Mouse (Mus musculus) hindbrain, postnatal 0 days (tissue): ENCODE results near the gene Fam161a. TPM values are rescaled to one million over a fixed set of nuclear protein-coding genes. Genes with fewer than 3 reads are reported as not detected.
A peak's percentile ranks its signal among the peaks of the same experiment; 100 is the strongest.
"Not testable (repeated sequence)": the region's sequence is repeated elsewhere in the genome, so short reads cannot be mapped to it uniquely, and the experiment has no call there.

ENCODE experiments used
- ATAC-seq: fragments of 200-750 bp; cut with Nextera tagmentation; 2 replicates; pipeline ENCODE4 v1.8.0; 2017; ENCODE audit warnings: mild to moderate bottlenecking, moderate TSS enrichment, moderate library complexity
- DNase-seq: peaks from one replicate; pipeline ENCODE4 v3.0.0-alpha.2; 2015; ENCODE audit warnings: low spot score
- H3K27ac ChIP-seq: fragments of 300-500 bp; sonication (generic); 2 replicates; pipeline ENCODE4 v1.5.1; 2014; ENCODE audit warnings: mild to moderate bottlenecking
- H3K27me3 ChIP-seq: fragments of 300-500 bp; sonication (generic); 2 replicates; pipeline ENCODE4 v1.6.1; 2014; ENCODE audit warnings: low read length, mixed read lengths; ENCODE audit not compliant: insufficient read depth
- H3K36me3 ChIP-seq: fragments of 300-500 bp; sonication (generic); 2 replicates; pipeline ENCODE4 v1.6.1; 2014; ENCODE audit warnings: low read length, mixed read lengths; ENCODE audit not compliant: insufficient read depth
- H3K4me1 ChIP-seq: fragments of 300-500 bp; sonication (generic); 2 replicates; pipeline ENCODE4 v1.6.1; 2014; ENCODE audit warnings: antibody characterized with exemption, low read length, mixed read lengths; ENCODE audit not compliant: insufficient read depth
- H3K4me2 ChIP-seq: fragments of 300-500 bp; sonication (generic); 2 replicates; pipeline ENCODE4 v1.6.1; 2014; ENCODE audit warnings: low read depth, mild to moderate bottlenecking, low read length, moderate library complexity, mixed read lengths
- H3K4me3 ChIP-seq: fragments of 300-500 bp; sonication (generic); 2 replicates; pipeline ENCODE4 v1.5.1; 2014; ENCODE audit warnings: low read length
- H3K9ac ChIP-seq: fragments of 300-500 bp; sonication (generic); replicated peaks from 2 replicates; pipeline ENCODE4 v1.6.1; 2014; ENCODE audit warnings: mild to moderate bottlenecking, low read length, moderate library complexity, mixed read lengths
- H3K9me3 ChIP-seq: fragments of 300-500 bp; sonication (generic); 2 replicates; pipeline ENCODE4 v1.6.1; 2016; ENCODE audit warnings: low read length, mixed read lengths
- CTCF ChIP-seq: IDR thresholded peaks from 2 replicates; pipeline ENCODE4 v1.5.1; 2016; ENCODE audit warnings: antibody characterized with exemption, control low read depth, low read depth
- WGBS: fragments of 180-500 bp; shearing (Covaris S2); extraction: QIAGEN DNeasy Blood & Tissue Kit; methylation state at CpG from one replicate; pipeline ENCODE4 v1.1.7; 2014; 5-methylcytosine and 5-hydroxymethylcytosine counted together
- polyA plus RNA-seq: library from polyadenylated mRNA; unstranded; fragments of >200 nt; fragmentation: Nextera tagmentation; extraction: Ambion mirVana; gene quantifications from 2 replicates; pipeline ENCODE4 v1.2.1, GENCODE M21; 2015
- total RNA-seq: library from RNA; depleted of rRNA; stranded (reverse); fragments of >200 nt; gene quantifications from 2 replicates; pipeline ENCODE4 v1.2.3, GENCODE M21; 2014; rRNA removed

The Fam161a gene
- total and polyA plus RNA-seq, 2 experiments from 2014 or later: 6.8 to 10.7 TPM

DNA sequence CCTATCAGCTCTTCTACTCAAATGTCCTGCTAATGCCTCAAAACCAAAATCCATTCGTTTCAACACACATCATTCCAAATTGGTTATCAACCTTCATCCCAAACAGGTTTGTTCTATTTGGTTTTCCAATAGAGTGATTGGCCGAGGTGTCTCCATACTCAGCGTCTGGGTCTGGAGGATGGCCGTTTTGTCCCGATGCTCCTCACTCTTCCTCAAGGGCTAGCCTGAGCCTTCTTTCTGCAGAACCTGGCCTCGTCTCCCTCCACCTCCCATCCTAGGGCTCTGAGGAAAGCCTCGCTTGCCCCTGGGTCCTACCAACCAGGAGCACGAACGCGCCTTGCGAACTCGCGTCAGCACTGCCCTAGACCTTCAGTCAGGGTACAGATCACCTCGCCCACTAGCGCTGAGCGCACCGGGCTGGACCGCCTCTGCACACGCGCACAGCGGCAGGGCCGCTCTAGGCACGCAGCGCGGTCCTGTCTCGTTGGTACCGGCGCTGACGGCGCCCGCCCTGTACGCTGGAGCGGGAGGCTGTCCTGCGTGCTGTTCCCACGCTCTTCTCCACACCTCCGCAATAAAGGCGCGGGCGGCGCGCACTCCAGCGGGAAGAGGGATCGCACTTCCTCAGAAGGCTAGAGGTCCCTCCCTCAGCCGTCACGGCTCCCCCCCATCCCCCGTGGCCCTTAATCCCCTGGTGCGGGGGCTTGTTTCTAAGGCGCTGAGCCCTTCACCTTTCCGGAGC lies 60.2 kb downstream of the Fam161a start:
- Histone ChIP-seq H3K4me1 (no peaks in the 10 kb centered on the region), H3K4me3 (peak overlapping the region; percentile 73), H3K4me2 (peak overlapping the region; percentile 78), H3K36me3 (no peaks in the 10 kb centered on the region), H3K9ac (peak overlapping the region; percentile 74), H3K27ac (peak overlapping the region; percentile 90), H3K27me3 (no peaks in the 10 kb centered on the region), H3K9me3 (no peaks in the 10 kb centered on the region)
- ATAC-seq: peak; percentile 100
- DNase-seq: peak; percentile 96
- under 1% methylated on average over 49 of the region's 49 CpGs for WGBS
- TF ChIP-seq CTCF: no peak

DNA sequence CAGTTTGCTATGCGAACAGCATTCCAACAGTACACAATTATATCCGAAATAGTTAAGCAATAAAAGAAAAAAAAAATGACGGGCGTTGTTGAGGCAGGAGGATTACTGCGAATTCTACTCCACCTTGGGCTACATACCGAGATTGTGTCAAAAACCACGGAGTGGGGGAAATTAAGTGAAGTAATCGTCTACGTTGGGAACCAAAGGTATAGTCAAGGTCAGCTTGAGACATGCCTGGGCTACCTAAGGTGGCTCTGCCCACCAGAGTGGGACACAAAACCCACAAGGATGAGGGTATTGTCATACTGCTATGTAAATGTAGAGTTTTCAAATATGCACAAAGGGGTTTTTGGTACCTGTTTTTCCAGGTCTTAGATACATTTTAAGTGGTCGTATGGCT lies 60.9 kb downstream of the Fam161a start:
- ATAC-seq (no peak), DNase-seq (no peak)
- Histone ChIP-seq H3K4me3 (peak overlapping the region; percentile 73), H3K27ac (peak overlapping the region; percentile 90), H3K4me1 (no peaks in the 10 kb centered on the region), H3K4me2 (peak overlapping the region; percentile 78), H3K9me3 (no peaks in the 10 kb centered on the region), H3K27me3 (no peaks in the 10 kb centered on the region), H3K36me3 (no peaks in the 10 kb centered on the region), H3K9ac (peak overlapping the region; percentile 74)
- TF ChIP-seq CTCF: no peak
- 9% methylated on average over 10 of the region's 10 CpGs for WGBS

DNA sequence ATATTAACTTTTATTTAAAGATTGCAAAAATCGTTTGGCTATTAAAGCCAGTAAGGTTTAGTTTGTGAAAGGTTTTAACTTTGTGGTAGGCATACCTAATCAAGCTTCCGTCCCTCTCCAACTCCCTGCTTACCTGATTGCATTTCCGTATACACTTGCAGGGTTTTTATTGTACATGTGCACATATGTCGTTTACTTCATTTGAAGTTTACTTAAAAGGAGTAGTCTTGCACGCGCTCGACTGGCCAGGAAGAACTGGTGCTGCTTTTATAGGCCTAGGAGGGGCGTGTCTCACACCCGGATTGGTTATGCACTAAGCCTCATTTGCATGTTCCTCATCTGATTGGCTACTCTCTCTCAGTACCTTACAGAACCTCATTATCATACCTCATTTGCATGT lies 61.7 kb downstream of the Fam161a start:
- H3K4me3 ChIP-seq, H3K27me3 ChIP-seq, H3K27ac ChIP-seq, H3K4me2 ChIP-seq, H3K9ac ChIP-seq, H3K4me1 ChIP-seq, H3K9me3 ChIP-seq, DNase-seq, ATAC-seq, H3K36me3 ChIP-seq: not testable (repeated sequence)
- WGBS: 94% methylated on average over 9 of the region's 9 CpGs

DNA sequence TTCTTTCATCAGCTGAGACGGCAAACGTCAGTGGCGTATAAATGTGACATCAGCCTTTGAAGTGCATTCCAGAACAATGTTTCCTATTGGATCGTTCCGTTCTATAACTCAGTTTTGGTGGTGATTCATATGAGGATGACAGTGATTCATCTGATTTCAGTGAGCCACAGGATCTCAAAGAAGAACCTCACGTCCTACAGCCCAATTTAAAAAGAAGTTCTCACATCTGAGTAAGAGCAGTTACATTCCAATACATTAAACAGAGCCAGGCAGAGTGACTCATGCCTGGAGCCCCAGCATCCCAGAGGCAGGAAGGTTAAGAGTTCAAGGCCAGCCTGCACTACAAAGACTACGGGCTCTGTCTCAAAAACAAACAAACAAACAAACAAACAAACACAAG lies 67.5 kb downstream of the Fam161a start:
- ATAC-seq (no peak), DNase-seq (no peak)
- H3K4me3 ChIP-seq: no peak overlapping the region
- H3K27me3 ChIP-seq: no peaks in the 10 kb centered on the region
- TF ChIP-seq CTCF: no peak
- 83% methylated on average over 7 of the region's 7 CpGs for WGBS
- no peak overlapping the region for H3K27ac ChIP-seq
- H3K9me3 ChIP-seq: no peaks in the 10 kb centered on the region
- no peaks in the 10 kb centered on the region for H3K36me3 ChIP-seq
- H3K4me1 ChIP-seq: no peaks in the 10 kb centered on the region
- H3K4me2 ChIP-seq: no peak overlapping the region
- H3K9ac ChIP-seq: no peak overlapping the region

DNA sequence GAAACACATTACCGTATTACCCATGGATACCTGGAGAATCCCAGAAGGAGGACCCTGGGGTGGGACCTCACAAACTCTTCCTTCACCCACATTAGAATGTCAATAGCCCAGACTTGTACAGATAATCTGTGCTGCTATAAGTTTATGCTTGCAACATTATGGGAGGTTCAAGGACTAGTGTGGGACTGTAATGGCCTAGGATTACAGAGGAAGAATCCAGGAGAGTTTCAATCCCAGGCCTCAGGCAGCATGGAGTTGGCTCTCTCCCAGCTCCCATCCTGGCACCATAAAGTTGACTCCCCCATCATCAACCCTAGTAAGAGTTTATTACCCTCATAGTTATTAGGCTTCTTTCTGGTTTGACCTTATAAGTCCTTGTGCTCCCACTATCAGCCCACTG lies 71.2 kb downstream of the Fam161a start:
- no peak for TF ChIP-seq CTCF
- WGBS: 100% methylated on average over 1 of the region's 1 CpGs
- no peak for ATAC-seq

More for the DNA sequence above, 71.2 kb downstream of the Fam161a start:
- H3K27me3 ChIP-seq: no peaks in the 10 kb centered on the region
- H3K9ac ChIP-seq: no peak overlapping the region
- DNase-seq: no peak
- H3K4me2 ChIP-seq: no peak overlapping the region
- no peak overlapping the region for H3K27ac ChIP-seq
- H3K4me3 ChIP-seq: no peak overlapping the region
- H3K4me1 ChIP-seq: no peaks in the 10 kb centered on the region
- no peaks in the 10 kb centered on the region for H3K36me3 ChIP-seq
- H3K9me3 ChIP-seq: no peaks in the 10 kb centered on the region

Other genes with a start within 250 kb of the Fam161a start
- 4.8 and 9.2 TPM in 2 replicates for gene B3gnt2, start 146.6 kb upstream of the Fam161a start, total RNA-seq
- gene B3gnt2, start 146.6 kb upstream of the Fam161a start, polyA plus RNA-seq: 2.9 and 4.5 TPM in 2 replicates
- 16.7 and 20.6 TPM in 2 replicates for gene Zrsr1, start 35.5 kb upstream of the Fam161a start, total RNA-seq
- gene Zrsr1, start 35.5 kb upstream of the Fam161a start, polyA plus RNA-seq: 8.4 and 9.1 TPM in 2 replicates
- not detected in 2 replicates for gene Gm28048, start 25.4 kb upstream of the Fam161a start, total RNA-seq
- 3.2 and 3.4 TPM in 2 replicates for gene Gm28048, start 25.4 kb upstream of the Fam161a start, polyA plus RNA-seq
- gene Commd1, start 25.1 kb upstream of the Fam161a start, total RNA-seq: 11.6 and 15.5 TPM in 2 replicates
- 242 and 247 TPM in 2 replicates for gene Commd1, start 25.1 kb upstream of the Fam161a start, polyA plus RNA-seq
- gene Cct4, start 17.0 kb upstream of the Fam161a start, total RNA-seq: 128 and 143 TPM in 2 replicates
- 219 and 220 TPM in 2 replicates for gene Cct4, start 17.0 kb upstream of the Fam161a start, polyA plus RNA-seq
- 50.7 and 51.8 TPM in 2 replicates for gene Xpo1, start 248.5 kb downstream of the Fam161a start, total RNA-seq
- 40.8 and 43.7 TPM in 2 replicates for gene Xpo1, start 248.5 kb downstream of the Fam161a start, polyA plus RNA-seq